Mouse (Mus musculus): ENCODE data around the gene Tuba8. TPM values are rescaled to one million over a fixed set of nuclear protein-coding genes. Genes with fewer than 3 reads are reported as not detected.

Gene Tuba8
- total and polyA plus RNA-seq, 3 experiments = 1.4 to 1.6 TPM; not detected in 1

GRCm38 (mm10) chr6:121251256-121251655 lies 40.8 kb downstream of the Tuba8 start (continued):
- TF ChIP-seq SIN3A (IDR thresholded peaks at IDR 0.05; ENCODE audit: low read length) (peak; percentile 36), HCFC1 (IDR thresholded peaks at IDR 0.05; ENCODE audit: low read depth, low read length) (no peak), USF2 (IDR thresholded peaks at IDR 0.05; ENCODE audit: borderline replicate concordance in 1 of 2, insufficient read depth in 1 of 2, low read depth in 1 of 2, low read length in 2 of 2) (no peak), GATA1 (IDR thresholded peaks at IDR 0.05; ENCODE audit: low read depth, low read length) (no peak), GABPA (IDR thresholded peaks at IDR 0.05; ENCODE audit: low read depth, low read length) (no peak), MEF2A (IDR thresholded peaks at IDR 0.05; ENCODE audit: extremely low read depth, insufficient replicate concordance, low read depth, low read length, poor library complexity, severe bottlenecking) (no peak), POLR2A (IDR thresholded peaks at IDR 0.05; ENCODE audit: control insufficient read depth in 1 of 2, insufficient read depth in 1 of 2, low read depth in 1 of 2, low read length in 2 of 2, poor library complexity in 1 of 2) (peak in 1 of 2 experiments; percentile 27; a peak in 1 of 4 replicates), USF1 (IDR thresholded peaks at IDR 0.05; ENCODE audit: low read depth, low read length) (peak; percentile 67; the same call in 1 of the 2 replicates), UBTF (IDR thresholded peaks at IDR 0.05; ENCODE audit: borderline replicate concordance, insufficient read depth, low read depth, low read length) (no peak), E2F4 (IDR thresholded peaks at IDR 0.05; ENCODE audit: borderline replicate concordance, low read depth, low read length) (no peak), RCOR1 (IDR thresholded peaks at IDR 0.05; ENCODE audit: low read depth, low read length) (no peak), ZMIZ1 (IDR thresholded peaks at IDR 0.05; ENCODE audit: low read depth, low read length) (no peak), ZKSCAN1 (IDR thresholded peaks at IDR 0.05; ENCODE audit: low read depth, low read length) (no peak), JUND (IDR thresholded peaks at IDR 0.05; ENCODE audit: low read depth, low read length) (no peak), MAZ (IDR thresholded peaks at IDR 0.05; ENCODE audit: low read depth, low read length) (no peak), ELF1 (IDR thresholded peaks at IDR 0.05; ENCODE audit: low read depth, low read length) (no peak), MYB (IDR thresholded peaks at IDR 0.05; ENCODE audit: low read depth, low read length) (no peak), ZC3H11A (IDR thresholded peaks at IDR 0.05; ENCODE audit: low read depth, low read length) (no peak)

GRCm38 (mm10) chr6:121260548-121260947 lies 50.1 kb downstream of the Tuba8 start:
- no peaks in the 10 kb centered on the region for H3K36me3 ChIP-seq (ENCODE audit: control insufficient read depth in 1 of 2, insufficient read depth in 2 of 2, low read length in 2 of 2)
- TF ChIP-seq SMC3 (IDR thresholded peaks at IDR 0.05; ENCODE audit: low read depth, low read length) = peak; percentile 70
- peak; percentile 46; the same call in 1 of the 2 replicates for TF ChIP-seq ZNF384 (IDR thresholded peaks at IDR 0.05; ENCODE audit: low read depth, low read length)
- no peak for TF ChIP-seq EP300 (IDR thresholded peaks at IDR 0.05; ENCODE audit: low read depth in 1 of 2, low read length in 2 of 2)
- TF ChIP-seq ZC3H11A (IDR thresholded peaks at IDR 0.05; ENCODE audit: low read depth, low read length) = peak; percentile 44; the same call in 1 of the 2 replicates
- peak; percentile 77 for TF ChIP-seq RAD21 (IDR thresholded peaks at IDR 0.05; ENCODE audit: low read depth, low read length)
- no peak for TF ChIP-seq ZKSCAN1 (IDR thresholded peaks at IDR 0.05; ENCODE audit: low read depth, low read length)
- TF ChIP-seq NRF1 (IDR thresholded peaks at IDR 0.05; ENCODE audit: insufficient read depth, low read depth, low read length, poor library complexity, severe bottlenecking) = no peak
- TF ChIP-seq TBP (IDR thresholded peaks at IDR 0.05; ENCODE audit: low read depth, low read length) = no peak
- TF ChIP-seq GABPA (IDR thresholded peaks at IDR 0.05; ENCODE audit: low read depth, low read length) = no peak
- TF ChIP-seq HCFC1 (IDR thresholded peaks at IDR 0.05; ENCODE audit: low read depth, low read length) = 0 out of 2 replicates have a peak, but pooled peaks have one; percentile 4
- peak; percentile 72 to 86 (median 81) for TF ChIP-seq CTCF (IDR thresholded peaks at IDR 0.05 in 2 of 3, conservative IDR thresholded peaks at IDR 0.05 in 1 of 3; ENCODE audit: control insufficient read depth in 1 of 3, insufficient read depth in 1 of 3, low read depth in 2 of 3, low read length in 3 of 3, poor library complexity in 1 of 3, severe bottlenecking in 1 of 3)
- no peak for TF ChIP-seq SIN3A (IDR thresholded peaks at IDR 0.05; ENCODE audit: low read length)
- TF ChIP-seq ZMIZ1 (IDR thresholded peaks at IDR 0.05; ENCODE audit: low read depth, low read length) = no peak
- H3K4me1 ChIP-seq (ENCODE audit: control insufficient read depth in 1 of 2, insufficient read depth in 2 of 2, low read length in 2 of 2) = peaks cover 0 to 8% of the 10 kb centered on the region in 2 experiments; a peak in 1 of 4 replicates
- no peaks in the 10 kb centered on the region for H3K79me2 ChIP-seq (ENCODE audit: control insufficient read depth, insufficient read depth, low read length, poor library complexity)
- peak overlapping the region; percentile 51; the same call in 1 of the 2 replicates for H3K9ac ChIP-seq (ENCODE audit: control insufficient read depth, low read depth, low read length, poor library complexity, severe bottlenecking)
- H3K4me3 ChIP-seq (ENCODE audit: control insufficient read depth in 1 of 2, insufficient read depth in 1 of 2, low read depth in 2 of 2, low read length in 2 of 2) = peak overlapping the region; percentile 24 to 77
- H3K9me3 ChIP-seq (replicated peaks; ENCODE audit: insufficient read depth, low read length) = no peaks in the 10 kb centered on the region
- H3K27ac ChIP-seq (ENCODE audit: control insufficient read depth, low read depth, low read length) = no peak overlapping the region
- H3K27me3 ChIP-seq (ENCODE audit: control insufficient read depth in 1 of 2, insufficient read depth in 2 of 2, low read length in 2 of 2) = no peaks in the 10 kb centered on the region
- peak; percentile 88 for DNase-seq (ENCODE audit: low read depth, low spot score)

Measured in MEL (cell line).